Comparison of ENCODE assay signal across 8 mouse cellular contexts in the genomic region with DNA sequence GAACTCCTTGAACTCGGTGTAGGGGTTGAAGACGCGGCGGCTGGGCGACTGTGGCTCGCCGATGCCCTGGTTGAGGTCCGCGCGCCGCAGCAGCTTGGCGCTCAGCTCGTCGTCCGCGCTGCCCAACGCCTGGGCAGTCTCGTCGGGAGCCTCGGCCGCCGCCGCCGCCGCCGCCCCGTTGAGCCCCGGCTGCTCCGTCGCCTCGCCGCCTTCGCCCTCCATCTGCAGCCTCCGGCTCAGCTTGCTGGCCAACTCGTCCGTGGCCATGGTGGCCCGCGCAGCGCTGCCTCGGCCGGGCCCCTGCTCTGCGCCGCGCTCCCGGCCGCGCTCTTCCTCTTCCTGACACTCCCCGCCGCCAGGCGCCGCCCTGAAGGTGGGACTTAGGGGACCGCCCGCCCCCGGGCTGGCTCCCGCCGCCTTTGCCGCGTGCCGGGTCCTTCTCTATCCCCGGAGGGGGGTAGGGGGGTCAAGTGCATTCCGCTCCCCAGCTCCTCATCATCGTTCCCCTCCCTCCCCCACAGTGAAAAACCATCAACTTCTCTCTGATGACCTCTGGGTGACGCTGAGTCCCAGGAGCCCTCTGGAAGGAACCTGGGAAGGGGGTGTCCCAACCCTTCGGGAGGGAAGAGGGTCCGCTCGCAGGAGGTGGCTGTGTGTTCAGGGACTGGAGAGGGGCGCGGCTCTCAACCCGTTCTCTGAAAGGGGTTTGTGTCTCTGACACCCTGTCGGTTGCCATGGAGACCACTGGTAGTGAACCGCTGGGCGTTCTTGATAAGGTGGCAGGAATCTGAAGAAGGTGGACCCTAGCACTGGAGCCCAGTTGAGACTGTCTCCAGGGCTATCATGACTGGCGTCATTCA. TPM values are rescaled to one million over a fixed set of nuclear protein-coding genes. Genes with fewer than 3 reads are reported as not detected.
DNase-seq lines count a peak whose midpoint lies in the region; ATAC-seq and TF ChIP-seq lines count a peak whose summit lies in the region.

TSS of gene Efhd2 (minus strand) at position 320 of the 860 bp plus-strand sequence.

- H3K27me3 ChIP-seq in G1E (ENCODE audit: insufficient read depth, low read length), result peaks cover 24% of the 10 kb centered on the region
- no peaks in the 10 kb centered on the region for H3K27me3 ChIP-seq in forebrain, embryonic 14.5 days (replicated peaks; ENCODE audit: control insufficient read depth, insufficient read depth, low read length)
- H3K27me3 ChIP-seq in lung, embryonic 16.5 days (ENCODE audit: control insufficient read depth, insufficient read depth, low read depth, low read length), result no peaks in the 10 kb centered on the region; the same call in 1 of the 2 replicates

- TF ChIP-seq CTCF in G1E (IDR thresholded peaks at IDR 0.05; ENCODE audit: low read depth, low read length), result no peak

- peak within 1 kb of the TSS; percentile 33; the same call in 1 of the 2 replicates for H3K27ac ChIP-seq in forebrain, embryonic 14.5 days (ENCODE audit: low read depth, low read length)
- H3K27ac ChIP-seq in lung, embryonic 16.5 days (ENCODE audit: low read length), result peak within 1 kb of the TSS; percentile 68

- H3K9me3 ChIP-seq in G1E (replicated peaks), result no peaks in the 10 kb centered on the region
- H3K9me3 ChIP-seq in forebrain, embryonic 14.5 days (replicated peaks; ENCODE audit: control insufficient read depth, low read length), result no peaks in the 10 kb centered on the region
- no peaks in the 10 kb centered on the region for H3K9me3 ChIP-seq in lung, embryonic 16.5 days (ENCODE audit: control insufficient read depth, low read length)

- intact Hi-C loops in heart, postnatal 14 days (cut with DNase I), result loop anchor here (5.0 kb wide), 1 partner anchor 42 kb away; no protein-coding TSS in a partner anchor

- DNase-seq in G1E (ENCODE audit: low spot score), result peak; percentile 96
- DNase-seq in forebrain, embryonic 14.5 days (ENCODE audit: low spot score), result peak; percentile 91
- peak; percentile 87 to 88 for DNase-seq in heart, postnatal 14 days
- DNase-seq in layer of hippocampus, adult 18-20 months (ENCODE audit: low spot score in 2 of 2), result peak; percentile 71 to 77
- DNase-seq in ovary, postnatal 10 days (ENCODE audit: low spot score), result peak; percentile 59
- DNase-seq in thymus, postnatal 25 days, result peak; percentile 76

- H3K36me3 ChIP-seq in G1E (replicated peaks), result peaks cover 36% of the 10 kb centered on the region
- H3K36me3 ChIP-seq in forebrain, embryonic 14.5 days (ENCODE audit: control insufficient read depth, insufficient read depth, low read length), result no peaks in the 10 kb centered on the region
- no peaks in the 10 kb centered on the region for H3K36me3 ChIP-seq in lung, embryonic 16.5 days (ENCODE audit: control insufficient read depth, insufficient read depth, low read length)

- peak within 1 kb of the TSS; percentile 97 for H3K4me2 ChIP-seq in forebrain, embryonic 14.5 days (ENCODE audit: low read length)
- peak within 1 kb of the TSS; percentile 66 for H3K4me2 ChIP-seq in lung, embryonic 16.5 days (ENCODE audit: low read depth, low read length)

- under 1% methylated on average over 70 of the region's 73 CpGs for WGBS in forebrain, embryonic 14.5 days
- under 1% methylated on average over 60 of the region's 73 CpGs for WGBS in lung, embryonic 16.5 days

- H3K4me1 ChIP-seq in G1E (ENCODE audit: insufficient read depth, low read depth, low read length), result peaks cover 58% of the 10 kb centered on the region
- peaks cover 41% of the 10 kb centered on the region for H3K4me1 ChIP-seq in forebrain, embryonic 14.5 days (ENCODE audit: control insufficient read depth, insufficient read depth, low read length)
- peaks cover 34% of the 10 kb centered on the region for H3K4me1 ChIP-seq in lung, embryonic 16.5 days (replicated peaks; ENCODE audit: control insufficient read depth, insufficient read depth, low read length)

- peak; percentile 72 for ATAC-seq in G1E (ENCODE audit: extremely low read depth, insufficient number of reproducible peaks, low FRiP score, poor library complexity, severe bottlenecking)
- ATAC-seq in cerebellum, adult (ENCODE audit: insufficient number of reproducible peaks, low FRiP score, low TSS enrichment), result peak; percentile 72
- ATAC-seq in forebrain, embryonic 14.5 days, result peak; percentile 92
- ATAC-seq in lung, embryonic 16.5 days (ENCODE audit: low read depth), result peak; percentile 90

- peak within 1 kb of the TSS; percentile 83 for H3K9ac ChIP-seq in forebrain, embryonic 14.5 days (ENCODE audit: low read length)
- peak within 1 kb of the TSS; percentile 85 for H3K9ac ChIP-seq in lung, embryonic 16.5 days (ENCODE audit: low read length)

- H3K4me3 ChIP-seq in G1E (ENCODE audit: low read depth, low read length), result peak within 1 kb of the TSS; percentile 84
- peak within 1 kb of the TSS; percentile 75 for H3K4me3 ChIP-seq in forebrain, embryonic 14.5 days (ENCODE audit: low read depth, low read length)
- H3K4me3 ChIP-seq in lung, embryonic 16.5 days (ENCODE audit: low read length), result peak within 1 kb of the TSS; percentile 77

RNA-seq across cellular contexts. Expression of gene Efhd2, which starts in this region (rescaled TPM):
- total RNA-seq in G1E (2014; fragmentation: Nextera tagmentation) (30.8 and 31.9 TPM in 2 replicates), G1E (2017) (37.3 and 44.1 TPM in 2 replicates)
- 56.1 and 59.5 TPM in 2 replicates for polyA plus RNA-seq in G1E (2012)
- polyA plus RNA-seq in forebrain, embryonic 14.5 days (2014; fragmentation: Nextera tagmentation; extraction: Ambion mirVana), result 44.0 and 49.3 TPM in 2 replicates
- 10 to 100 TPM; 22.1 to 22.6 TPM for total RNA-seq in heart, postnatal 14 days (2021)
- total RNA-seq in layer of hippocampus, adult 18-20 months (2021), result 100 to 1,000 TPM; 157 to 184 TPM
- 97.5 and 98.0 TPM in 2 replicates for polyA plus RNA-seq in lung, embryonic 16.5 days (2015; fragmentation: Nextera tagmentation; extraction: Ambion mirVana)

Comparison
In these comparisons a context has a peak if more than half of its experiments do, and no peak if none do; other contexts are left out.
1. Peak in every context shown above with its lines: DNase-seq, ATAC-seq, H3K4me3 ChIP-seq and H3K27ac ChIP-seq.